9 mouse cellular contexts compared by ENCODE assay signal in the genomic region with DNA sequence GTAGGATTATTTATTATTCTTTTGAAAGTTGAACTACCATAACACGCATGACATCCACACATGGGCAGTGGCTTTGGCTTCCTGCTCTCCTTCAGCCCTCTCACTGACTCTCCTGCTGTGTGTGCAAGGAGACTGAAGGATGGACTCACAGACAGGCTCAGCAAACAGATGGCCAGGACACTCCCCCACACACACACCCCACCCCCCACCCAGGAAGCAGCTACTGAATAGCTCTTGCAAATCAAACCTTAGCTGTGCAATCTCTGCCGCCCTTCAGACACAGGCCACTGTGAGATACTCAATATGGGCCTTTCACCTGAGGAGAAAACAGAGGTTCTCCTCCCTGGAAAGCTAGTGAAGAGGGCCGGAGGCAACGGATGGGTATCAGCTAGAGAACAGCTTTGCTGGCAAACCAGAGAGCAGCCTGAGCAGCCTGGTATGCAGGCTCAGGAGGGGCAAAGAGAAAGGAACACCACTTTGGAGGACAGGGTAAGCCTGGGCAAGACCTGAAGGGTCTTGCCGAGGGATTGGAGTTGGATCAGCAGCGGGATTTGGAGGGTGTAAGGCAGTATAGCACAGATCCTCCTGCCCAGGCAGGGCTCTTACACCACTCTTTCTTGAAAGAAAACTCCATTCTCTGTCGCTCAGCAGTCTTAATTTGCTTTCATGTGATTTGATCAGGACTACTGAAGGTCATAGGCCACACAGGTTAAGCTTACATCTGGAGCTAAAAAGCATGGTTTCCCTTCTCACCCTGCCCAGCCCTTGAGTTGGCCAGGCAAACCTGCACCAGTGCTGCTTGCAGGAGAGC. TPM values are rescaled to one million over a fixed set of nuclear protein-coding genes. Genes with fewer than 3 reads are reported as not detected.
DNase-seq lines count a peak whose midpoint lies in the region; ATAC-seq and TF ChIP-seq lines count a peak whose summit lies in the region.
"Had no signal": no experiment of that assay in that cellular context is flagged by ENCODE, and none has a peak within 500 bp of the region (broad histone marks: within the 10 kb centered on the region; RNA-seq: fewer than 3 reads in every experiment).

No protein-coding gene starts in this region.

- peak overlapping the region; percentile 97 for H3K27ac ChIP-seq in hindbrain, embryonic 10.5 days
- no peak overlapping the region for H3K27ac ChIP-seq in midbrain, postnatal 0 days (ENCODE audit: low read depth, low read length)

- peak; percentile 21 for DNase-seq in embryo, embryonic 10 days (ENCODE audit: low spot score)
- DNase-seq in embryo, embryonic 11 days: no peak
- DNase-seq in brain, embryonic 14.5 days (ENCODE audit: low read depth): peak; percentile 45
- peak; percentile 51 for DNase-seq in hindbrain, embryonic 10.5 days (ENCODE audit: low spot score)
- no peak for DNase-seq in midbrain, postnatal 0 days (ENCODE audit: low spot score)
- no peak for DNase-seq in urinary bladder, adult 18-20 months (ENCODE audit: low spot score in 2 of 2)
- no peak for DNase-seq in frontal cortex, postnatal 10 days (ENCODE audit: low spot score in 2 of 2)
- no peak for DNase-seq in heart, postnatal 14 days
- DNase-seq: kidney, postnatal 14 days had no signal

- WGBS in hindbrain, embryonic 10.5 days: 14% methylated on average over 7 of the region's 7 CpGs
- 25% methylated on average over 7 of the region's 7 CpGs for WGBS in midbrain, postnatal 0 days

- intact Hi-C loops in heart, postnatal 14 days (cut with DNase I): no loop called here

- peaks cover 8% of the 10 kb centered on the region; the same call in 1 of the 2 replicates for H3K27me3 ChIP-seq in hindbrain, embryonic 10.5 days (ENCODE audit: insufficient read depth, poor library complexity, severe bottlenecking)
- H3K27me3 ChIP-seq in midbrain, postnatal 0 days (ENCODE audit: insufficient read depth, low read length): no peaks in the 10 kb centered on the region

- H3K9ac ChIP-seq in midbrain, postnatal 0 days (replicated peaks; ENCODE audit: low read length, poor library complexity, severe bottlenecking): peak overlapping the region; percentile 82

- H3K4me3 ChIP-seq in hindbrain, embryonic 10.5 days: peak overlapping the region; percentile 96
- H3K4me3 ChIP-seq in midbrain, postnatal 0 days (ENCODE audit: low read depth, low read length): peak overlapping the region; percentile 78

- H3K4me2 ChIP-seq in midbrain, postnatal 0 days (ENCODE audit: low read depth, low read length, poor library complexity, severe bottlenecking): peak overlapping the region; percentile 89

- peaks cover 89% of the 10 kb centered on the region for H3K4me1 ChIP-seq in hindbrain, embryonic 10.5 days (replicated peaks)
- peaks cover 25% of the 10 kb centered on the region; the same call in 1 of the 2 replicates for H3K4me1 ChIP-seq in midbrain, postnatal 0 days (ENCODE audit: insufficient read depth, low read length)

- no peak for TF ChIP-seq CTCF in brain, embryonic 14.5 days (IDR thresholded peaks at IDR 0.05; ENCODE audit: borderline replicate concordance, extremely low read depth, insufficient read depth, insufficient read length)
- no peak for TF ChIP-seq CTCF in midbrain, postnatal 0 days (IDR thresholded peaks at IDR 0.05)

- ATAC-seq in midbrain, postnatal 0 days (ENCODE audit: low FRiP score): no peak

- no peak for TF ChIP-seq POLR2A in brain, embryonic 14.5 days (IDR thresholded peaks at IDR 0.05; ENCODE audit: borderline replicate concordance, extremely low read depth, insufficient read depth, insufficient read length, poor library complexity, severe bottlenecking)

- H3K36me3 ChIP-seq in hindbrain, embryonic 10.5 days: peaks cover 5% of the 10 kb centered on the region; the same call in 1 of the 2 replicates
- no peaks in the 10 kb centered on the region for H3K36me3 ChIP-seq in midbrain, postnatal 0 days (ENCODE audit: insufficient read depth, low read length)

- no peaks in the 10 kb centered on the region for H3K9me3 ChIP-seq in hindbrain, embryonic 10.5 days
- H3K9me3 ChIP-seq in midbrain, postnatal 0 days (ENCODE audit: low read length): no peaks in the 10 kb centered on the region

RNA-seq across cellular contexts. Expression of gene Mtcl1, which starts 3.1 kb away (rescaled TPM):
- polyA plus RNA-seq in brain, embryonic 14.5 days (2012; rRNA removed): 18.8 and 34.8 TPM in 2 replicates
- polyA plus RNA-seq in hindbrain, embryonic 10.5 days (2016; fragmentation: Nextera tagmentation; extraction: Ambion mirVana): 52.8 and 89.7 TPM in 2 replicates
- 15.7 and 25.2 TPM in 2 replicates for total RNA-seq in midbrain, postnatal 0 days (2014; rRNA removed)
- polyA plus RNA-seq in midbrain, postnatal 0 days (2015; fragmentation: Nextera tagmentation; extraction: Ambion mirVana): 9.5 and 10.8 TPM in 2 replicates
- total RNA-seq in heart, postnatal 14 days (2021): 1 to 10 TPM; 4.4 to 4.6 TPM

Comparison
In these comparisons a context has a peak if more than half of its experiments do, and no peak if none do; other contexts are left out.
1. DNase-seq: peak in embryo, embryonic 10 days (single experiment), brain, embryonic 14.5 days (single experiment) and hindbrain, embryonic 10.5 days (single experiment); none in embryo, embryonic 11 days (single experiment), midbrain, postnatal 0 days (single experiment), urinary bladder, adult 18-20 months (0 of 2), frontal cortex, postnatal 10 days (0 of 2) and heart, postnatal 14 days (0 of 2).